Mouse (Mus musculus) MEL (cell line): ENCODE results near the gene Rexo1. TPM values are rescaled to one million over a fixed set of nuclear protein-coding genes. Genes with fewer than 3 reads are reported as not detected.

ENCODE experiments used
- DNase-seq: peaks from one replicate; pipeline ENCODE4 v3.0.0; 2011; ENCODE audit warnings: low read depth, low spot score
- H3K27ac ChIP-seq: 2 replicates; pipeline ENCODE4 v1.5.1; 2012; ENCODE audit warnings: low read depth, mild to moderate bottlenecking, control low read depth, low read length, moderate library complexity; ENCODE audit not compliant: control insufficient read depth
- H3K27me3 ChIP-seq, 2 experiments: fragments of 150-350 bp in 1 of 2; sonication (generic) in 1 of 2; 2 replicates each; pipeline ENCODE4 v1.6.1; 2012; ENCODE audit warnings: low read length in 2 of 2, mild to moderate bottlenecking in 2 of 2, improper control_type of control experiment in 1 of 2, moderate library complexity in 1 of 2; ENCODE audit not compliant: insufficient read depth in 2 of 2, control insufficient read depth in 1 of 2
- H3K36me3 ChIP-seq, 2 experiments: 2 replicates each; pipeline ENCODE4 v1.6.1; 2012 to 2014; ENCODE audit warnings: low read length in 2 of 2, improper control_type of control experiment in 1 of 2, inconsistent platforms in 1 of 2, mild to moderate bottlenecking in 1 of 2; ENCODE audit not compliant: insufficient read depth in 2 of 2, control insufficient read depth in 1 of 2
- H3K4me1 ChIP-seq, 2 experiments: fragments of 150-350 bp in 1 of 2; sonication (generic) in 1 of 2; 2 replicates each; pipeline ENCODE4 v1.6.1; 2012; ENCODE audit warnings: low read length in 2 of 2, improper control_type of control experiment in 1 of 2, mild to moderate bottlenecking in 1 of 2; ENCODE audit not compliant: insufficient read depth in 2 of 2, control insufficient read depth in 1 of 2
- H3K4me3 ChIP-seq, 2 experiments: fragments of 150-350 bp in 1 of 2; sonication (generic) in 1 of 2; 2 replicates each; pipeline ENCODE4 v1.5.1; 2012; ENCODE audit warnings: low read depth in 2 of 2, low read length in 2 of 2, mild to moderate bottlenecking in 2 of 2, moderate library complexity in 2 of 2, control low read depth in 1 of 2, improper control_type of control experiment in 1 of 2; ENCODE audit not compliant: control insufficient read depth in 1 of 2, insufficient read depth in 1 of 2
- H3K79me2 ChIP-seq: 2 replicates; pipeline ENCODE4 v1.6.1; 2012; ENCODE audit warnings: mild to moderate bottlenecking, low read length, moderate library complexity; ENCODE audit not compliant: control insufficient read depth, poor library complexity, insufficient read depth
- H3K9ac ChIP-seq: 2 replicates; pipeline ENCODE4 v1.6.1; 2012; ENCODE audit warnings: low read depth, mild to moderate bottlenecking, control low read depth, low read length, moderate library complexity; ENCODE audit not compliant: control insufficient read depth, poor library complexity, severe bottlenecking
- H3K9me3 ChIP-seq: fragments of 150-350 bp; sonication (generic); replicated peaks from 2 replicates; pipeline ENCODE4 v1.6.1; 2012; ENCODE audit warnings: mild to moderate bottlenecking, low read length, improper control_type of control experiment, moderate library complexity; ENCODE audit not compliant: insufficient read depth
- CHD1 ChIP-seq: IDR thresholded peaks from 2 replicates; pipeline ENCODE4 v1.6.1; 2012; ENCODE audit warnings: low read depth, mild to moderate bottlenecking, inconsistent platforms, low read length, improper control_type of control experiment
- CHD2 ChIP-seq: IDR thresholded peaks from 2 replicates; pipeline ENCODE4 v1.6.1; 2011; ENCODE audit warnings: low read length, improper control_type of control experiment
- E2F4 ChIP-seq: IDR thresholded peaks from 2 replicates; pipeline ENCODE4 v1.6.1; 2011; ENCODE audit warnings: low read depth, low read length, improper control_type of control experiment, borderline replicate concordance
- ELF1 ChIP-seq: IDR thresholded peaks from 2 replicates; pipeline ENCODE4 v1.6.1; 2014; ENCODE audit warnings: low read depth, mild to moderate bottlenecking, inconsistent platforms, low read length, improper control_type of control experiment, moderate library complexity
- GABPA ChIP-seq: IDR thresholded peaks from 2 replicates; pipeline ENCODE4 v1.6.1; 2012; ENCODE audit warnings: low read depth, mild to moderate bottlenecking, inconsistent platforms, low read length, improper control_type of control experiment, moderate library complexity
- HCFC1 ChIP-seq: IDR thresholded peaks from 2 replicates; pipeline ENCODE4 v1.6.1; 2012; ENCODE audit warnings: low read depth, mild to moderate bottlenecking, inconsistent platforms, low read length, improper control_type of control experiment, moderate library complexity
- MAFK ChIP-seq: IDR thresholded peaks from 2 replicates; pipeline ENCODE4 v1.6.1; 2011; ENCODE audit warnings: low read depth, mild to moderate bottlenecking, low read length, improper control_type of control experiment, borderline replicate concordance
- MAX ChIP-seq: IDR thresholded peaks from 2 replicates; pipeline ENCODE4 v1.6.1; 2011; ENCODE audit warnings: low read length, improper control_type of control experiment
- MEF2A ChIP-seq: IDR thresholded peaks from 2 replicates; pipeline ENCODE4 v1.6.1; 2014; ENCODE audit warnings: low read depth, mild to moderate bottlenecking, inconsistent platforms, low read length, improper control_type of control experiment; ENCODE audit not compliant: poor library complexity, insufficient replicate concordance, severe bottlenecking; ENCODE audit errors: extremely low read depth
- MXI1 ChIP-seq: IDR thresholded peaks from 2 replicates; pipeline ENCODE4 v1.6.1; 2011; ENCODE audit warnings: mild to moderate bottlenecking, low read depth, low read length, improper control_type of control experiment
- MYB ChIP-seq: IDR thresholded peaks from 2 replicates; pipeline ENCODE4 v1.6.1; 2011; ENCODE audit warnings: mild to moderate bottlenecking, low read depth, low read length, improper control_type of control experiment
- MYC ChIP-seq: IDR thresholded peaks from 2 replicates; pipeline ENCODE4 v1.6.1; 2011; ENCODE audit warnings: low read depth, mild to moderate bottlenecking, low read length, improper control_type of control experiment, moderate library complexity
- NRF1 ChIP-seq: IDR thresholded peaks from 2 replicates; pipeline ENCODE4 v1.6.1; 2014; ENCODE audit warnings: low read depth, mild to moderate bottlenecking, inconsistent platforms, low read length, improper control_type of control experiment, moderate library complexity; ENCODE audit not compliant: poor library complexity, insufficient read depth, severe bottlenecking
- POLR2AphosphoS5 ChIP-seq: IDR thresholded peaks from 2 replicates; pipeline ENCODE4 v1.6.1; 2012; ENCODE audit warnings: low read depth, borderline replicate concordance, mild to moderate bottlenecking, inconsistent platforms, low read length, moderate library complexity, mixed read lengths
- SIN3A ChIP-seq: IDR thresholded peaks from 2 replicates; pipeline ENCODE4 v1.6.1; 2012; ENCODE audit warnings: low read length, improper control_type of control experiment, inconsistent platforms
- UBTF ChIP-seq: IDR thresholded peaks from 2 replicates; pipeline ENCODE4 v1.6.1; 2012; ENCODE audit warnings: low read depth, mild to moderate bottlenecking, inconsistent platforms, low read length, improper control_type of control experiment, moderate library complexity, borderline replicate concordance; ENCODE audit not compliant: insufficient read depth
- USF1 ChIP-seq: IDR thresholded peaks from 2 replicates; pipeline ENCODE4 v1.6.1; 2014; ENCODE audit warnings: low read depth, mild to moderate bottlenecking, inconsistent platforms, low read length, improper control_type of control experiment, moderate library complexity
- USF2 ChIP-seq, 2 experiments: IDR thresholded peaks; 2 replicates each; pipeline ENCODE4 v1.6.1; 2011 to 2012; ENCODE audit warnings: improper control_type of control experiment in 2 of 2, low read length in 2 of 2, borderline replicate concordance in 1 of 2, inconsistent platforms in 1 of 2, low read depth in 1 of 2, mild to moderate bottlenecking in 1 of 2; ENCODE audit not compliant: insufficient read depth in 1 of 2
- ZC3H11A ChIP-seq: IDR thresholded peaks from 2 replicates; pipeline ENCODE4 v1.6.1; 2012; ENCODE audit warnings: low read depth, mild to moderate bottlenecking, inconsistent platforms, low read length, improper control_type of control experiment
- ZKSCAN1 ChIP-seq: IDR thresholded peaks from 2 replicates; pipeline ENCODE4 v1.6.1; 2012; ENCODE audit warnings: low read depth, mild to moderate bottlenecking, inconsistent platforms, low read length, improper control_type of control experiment, moderate library complexity
- ZMIZ1 ChIP-seq: IDR thresholded peaks from 2 replicates; pipeline ENCODE4 v1.6.1; 2012; ENCODE audit warnings: low read depth, mild to moderate bottlenecking, inconsistent platforms, low read length, improper control_type of control experiment, moderate library complexity
- ZNF384 ChIP-seq: IDR thresholded peaks from 2 replicates; pipeline ENCODE4 v1.6.1; 2012; ENCODE audit warnings: low read depth, mild to moderate bottlenecking, inconsistent platforms, low read length, improper control_type of control experiment
- polyA plus RNA-seq, 2 experiments: library from polyadenylated mRNA; stranded (reverse) in 1 of 2; unstranded in 1 of 2; fragments of >175 nt in 1 of 2; fragments of >200 nt in 1 of 2; gene quantifications; 2 replicates each; pipeline versions ENCODE4 v1.2.1 to v1.2.4; 2012; ENCODE audit warnings: low replicate concordance in 2 of 2, low read depth in 1 of 2; ENCODE audit not compliant: insufficient read length in 2 of 2, insufficient read depth in 1 of 2, missing spikeins in 1 of 2
- total RNA-seq: library from RNA; depleted of rRNA; stranded (reverse); fragments of 300-350 nt; gene quantifications from 2 replicates; pipeline ENCODE4 v1.2.3, GENCODE M21; 2012

Gene Rexo1
- total and polyA plus RNA-seq, 3 experiments: 14.7 to 54.6 TPM; not detected in 1

- H3K4me1 ChIP-seq: peaks cover 8 to 17% of the 10 kb centered on the region in 2 experiments
- peak overlapping the region; percentile 92 for H3K9ac ChIP-seq
- no peak for DNase-seq
- peak overlapping the region; percentile 78 to 91; a peak in 3 of 4 replicates for H3K4me3 ChIP-seq
- H3K27ac ChIP-seq: no peak overlapping the region
- H3K27me3 ChIP-seq: no peaks in the 10 kb centered on the region
- no peaks in the 10 kb centered on the region for H3K9me3 ChIP-seq
- H3K79me2 ChIP-seq: peaks cover 37% of the 10 kb centered on the region
- TF ChIP-seq NRF1 (no peak), ZMIZ1 (no peak), ZC3H11A (no peak), MYC (no peak), MEF2A (no peak), ELF1 (no peak), CHD2 (no peak), E2F4 (no peak)
- peaks cover 2 to 15% of the 10 kb centered on the region in 2 experiments; a peak in 3 of 4 replicates for H3K36me3 ChIP-seq
Observed at GRCm38 (mm10) chr10:80604001-80604509, 42.7 kb upstream of the Rexo1 start.

- H3K9ac ChIP-seq: peak overlapping the region; percentile 92
- H3K27ac ChIP-seq: peak overlapping the region; percentile 40
- peaks cover 8 to 17% of the 10 kb centered on the region in 2 experiments for H3K4me1 ChIP-seq
- H3K9me3 ChIP-seq: no peaks in the 10 kb centered on the region
- H3K79me2 ChIP-seq: peaks cover 37% of the 10 kb centered on the region
- H3K36me3 ChIP-seq: peaks cover 2 to 15% of the 10 kb centered on the region in 2 experiments; a peak in 3 of 4 replicates
- TF ChIP-seq GABPA (no peak), MAFK (no peak), USF1 (no peak), ZKSCAN1 (no peak), MAX (no peak)
- no peak for DNase-seq
- H3K4me3 ChIP-seq: peak overlapping the region; percentile 78 to 91
- H3K27me3 ChIP-seq: no peaks in the 10 kb centered on the region
Observed at GRCm38 (mm10) chr10:80603364-80603763, 42.0 kb upstream of the Rexo1 start.

- no peaks in the 10 kb centered on the region for H3K9me3 ChIP-seq
- peak within 1 kb of the TSS; percentile 78 to 91 for H3K4me3 ChIP-seq
- no peaks in the 10 kb centered on the region for H3K27me3 ChIP-seq
- peaks cover 37% of the 10 kb centered on the region for H3K79me2 ChIP-seq
- H3K4me1 ChIP-seq: peaks cover 8 to 17% of the 10 kb centered on the region in 2 experiments
- peak; percentile 98 for DNase-seq
- peak within 1 kb of the TSS; percentile 90 for H3K27ac ChIP-seq
- H3K36me3 ChIP-seq: peaks cover 0 to 15% of the 10 kb centered on the region in 2 experiments; a peak in 2 of 4 replicates
- H3K9ac ChIP-seq: peak within 1 kb of the TSS; percentile 92
- TF ChIP-seq POLR2AphosphoS5: no peak
- TF ChIP-seq ZKSCAN1: no peak
- 0 out of 2 replicates have a peak, but pooled peaks have one; percentile 27 for TF ChIP-seq USF1
- TF ChIP-seq CHD2: no peak
- no peak for TF ChIP-seq E2F4
- peak; percentile 72 for TF ChIP-seq MYB
- peak; percentile 91 for TF ChIP-seq HCFC1
- TF ChIP-seq MAFK: no peak
- TF ChIP-seq SIN3A: peak; percentile 95
- TF ChIP-seq MYC: peak; percentile 92
- TF ChIP-seq MAX: peak; percentile 80
- no peak for TF ChIP-seq ZNF384
- no peak for TF ChIP-seq USF2 (IDR thresholded peaks at IDR 0.05; ENCODE audit: borderline replicate concordance in 1 of 2, insufficient read depth in 1 of 2, low read depth in 1 of 2, low read length in 2 of 2)
- TF ChIP-seq MXI1: peak; percentile 97
- no peak for TF ChIP-seq CHD1
- peak; percentile 85 for TF ChIP-seq ZMIZ1
- TF ChIP-seq UBTF: no peak
Observed at GRCm38 (mm10) chr10:80602698-80603325, 41.5 kb upstream of the Rexo1 start, which contains the start of the genes Scamp4 and Adat3. Scamp4 (plus strand) TSS chr10:80602872. Adat3 (plus strand) TSS chr10:80602880.
